Mouse (Mus musculus) forebrain, postnatal 0 days (tissue): ENCODE measurements around the gene Rnf126. TPM values are rescaled to one million over a fixed set of nuclear protein-coding genes. Genes with fewer than 3 reads are reported as not detected.

ENCODE experiments used
- ATAC-seq: fragments of 200-750 bp; cut with Nextera tagmentation; 2 replicates; pipeline ENCODE4 v1.8.0; 2017; ENCODE audit warnings: mild to moderate bottlenecking, moderate library complexity
- DNase-seq: peaks from one replicate; pipeline ENCODE4 v3.0.0-alpha.2; 2015
- H3K27ac ChIP-seq: fragments of 300-500 bp; sonication (generic); 2 replicates; pipeline ENCODE4 v1.5.1; 2014; ENCODE audit warnings: low read depth, mild to moderate bottlenecking, antibody characterized with exemption, low read length, moderate library complexity, mixed read lengths
- H3K27me3 ChIP-seq: fragments of 300-500 bp; sonication (generic); 2 replicates; pipeline ENCODE4 v1.6.1; 2014; ENCODE audit warnings: mild to moderate bottlenecking, low read length, mixed read lengths; ENCODE audit not compliant: insufficient read depth
- H3K36me3 ChIP-seq: fragments of 300-500 bp; sonication (generic); 2 replicates; pipeline ENCODE4 v1.6.1; 2014; ENCODE audit warnings: mild to moderate bottlenecking, moderate library complexity; ENCODE audit not compliant: insufficient read depth
- H3K4me1 ChIP-seq: fragments of 300-500 bp; sonication (generic); 2 replicates; pipeline ENCODE4 v1.6.1; 2014; ENCODE audit warnings: antibody characterized with exemption; ENCODE audit not compliant: insufficient read depth
- H3K4me2 ChIP-seq: fragments of 300-500 bp; sonication (generic); 2 replicates; pipeline ENCODE4 v1.6.1; 2014; ENCODE audit warnings: low read depth, mild to moderate bottlenecking, moderate library complexity
- H3K4me3 ChIP-seq: fragments of 300-500 bp; sonication (generic); 2 replicates; pipeline ENCODE4 v1.5.1; 2014; ENCODE audit warnings: low read depth, low read length, mixed read lengths
- H3K9ac ChIP-seq: fragments of 300-500 bp; sonication (generic); 2 replicates; pipeline ENCODE4 v1.6.1; 2014; ENCODE audit warnings: mild to moderate bottlenecking
- H3K9me3 ChIP-seq: fragments of 300-500 bp; sonication (generic); 2 replicates; pipeline ENCODE4 v1.6.1; 2016; ENCODE audit warnings: low read length
- CTCF ChIP-seq: sonication (generic); IDR thresholded peaks from 2 replicates; pipeline ENCODE4 v1.5.1; 2016; ENCODE audit warnings: antibody characterized with exemption, control low read depth, low read depth
- WGBS: fragments of 180-500 bp; shearing (Covaris S2); extraction: QIAGEN DNeasy Blood & Tissue Kit; methylation state at CpG from one replicate; pipeline ENCODE4 v1.1.7; 2014; 5-methylcytosine and 5-hydroxymethylcytosine counted together
- polyA plus RNA-seq: library from polyadenylated mRNA; unstranded; fragments of >200 nt; fragmentation: Nextera tagmentation; extraction: Ambion mirVana; gene quantifications from 2 replicates; pipeline ENCODE4 v1.2.1, GENCODE M21; 2015
- total RNA-seq: library from RNA; depleted of rRNA; stranded (reverse); fragments of >200 nt; gene quantifications from 2 replicates; pipeline ENCODE4 v1.2.3, GENCODE M21; 2014; rRNA removed

Gene Rnf126
- 54.1 and 88.3 TPM in 2 replicates for total RNA-seq
- polyA plus RNA-seq = 131 and 143 TPM in 2 replicates

GRCm38 (mm10) chr10:79766508-79767325 is at the start of gene Rnf126:
Gene Rnf126, minus strand, starts transcription at chr10:79766952.
- DNase-seq = peak; percentile 98
- H3K9ac ChIP-seq = peak within 1 kb of the TSS; percentile 99
- H3K4me3 ChIP-seq = peak within 1 kb of the TSS; percentile 97
- no peak for TF ChIP-seq CTCF
- ATAC-seq = peak; percentile 85
- WGBS = under 1% methylated on average over 94 of the region's 101 CpGs
- no peaks in the 10 kb centered on the region for H3K9me3 ChIP-seq
- peaks cover 15% of the 10 kb centered on the region; the same call in 1 of the 2 replicates for H3K4me1 ChIP-seq
- H3K36me3 ChIP-seq = peaks cover 8% of the 10 kb centered on the region
- H3K27me3 ChIP-seq = no peaks in the 10 kb centered on the region
- peak within 1 kb of the TSS; percentile 86 for H3K4me2 ChIP-seq
- peak within 1 kb of the TSS; percentile 95 for H3K27ac ChIP-seq

GRCm38 (mm10) chr10:79815671-79816494 is 49.1 kb upstream of the Rnf126 start:
- Histone ChIP-seq H3K27ac (no peak overlapping the region), H3K36me3 (peaks cover 61% of the 10 kb centered on the region), H3K4me1 (no peaks in the 10 kb centered on the region), H3K9me3 (no peaks in the 10 kb centered on the region), H3K27me3 (no peaks in the 10 kb centered on the region), H3K4me2 (no peak overlapping the region), H3K4me3 (no peak overlapping the region), H3K9ac (no peak overlapping the region)
- no peak for TF ChIP-seq CTCF
- DNase-seq (no peak), ATAC-seq (no peak)
- 83% methylated on average over 12 of the region's 12 CpGs for WGBS

- Histone ChIP-seq H3K27me3 (no peaks in the 10 kb centered on the region), H3K27ac (no peak overlapping the region), H3K9me3 (no peaks in the 10 kb centered on the region), H3K9ac (no peak overlapping the region), H3K4me2 (no peak overlapping the region), H3K36me3 (peaks cover 63% of the 10 kb centered on the region), H3K4me1 (no peaks in the 10 kb centered on the region), H3K4me3 (no peak overlapping the region)
- 90% methylated on average over 5 of the region's 5 CpGs for WGBS
- DNase-seq (no peak), ATAC-seq (no peak)
- no peak for TF ChIP-seq CTCF
These were observed 47.6 kb upstream of the Rnf126 start for GRCm38 (mm10) chr10:79814271-79814842.

DNA sequence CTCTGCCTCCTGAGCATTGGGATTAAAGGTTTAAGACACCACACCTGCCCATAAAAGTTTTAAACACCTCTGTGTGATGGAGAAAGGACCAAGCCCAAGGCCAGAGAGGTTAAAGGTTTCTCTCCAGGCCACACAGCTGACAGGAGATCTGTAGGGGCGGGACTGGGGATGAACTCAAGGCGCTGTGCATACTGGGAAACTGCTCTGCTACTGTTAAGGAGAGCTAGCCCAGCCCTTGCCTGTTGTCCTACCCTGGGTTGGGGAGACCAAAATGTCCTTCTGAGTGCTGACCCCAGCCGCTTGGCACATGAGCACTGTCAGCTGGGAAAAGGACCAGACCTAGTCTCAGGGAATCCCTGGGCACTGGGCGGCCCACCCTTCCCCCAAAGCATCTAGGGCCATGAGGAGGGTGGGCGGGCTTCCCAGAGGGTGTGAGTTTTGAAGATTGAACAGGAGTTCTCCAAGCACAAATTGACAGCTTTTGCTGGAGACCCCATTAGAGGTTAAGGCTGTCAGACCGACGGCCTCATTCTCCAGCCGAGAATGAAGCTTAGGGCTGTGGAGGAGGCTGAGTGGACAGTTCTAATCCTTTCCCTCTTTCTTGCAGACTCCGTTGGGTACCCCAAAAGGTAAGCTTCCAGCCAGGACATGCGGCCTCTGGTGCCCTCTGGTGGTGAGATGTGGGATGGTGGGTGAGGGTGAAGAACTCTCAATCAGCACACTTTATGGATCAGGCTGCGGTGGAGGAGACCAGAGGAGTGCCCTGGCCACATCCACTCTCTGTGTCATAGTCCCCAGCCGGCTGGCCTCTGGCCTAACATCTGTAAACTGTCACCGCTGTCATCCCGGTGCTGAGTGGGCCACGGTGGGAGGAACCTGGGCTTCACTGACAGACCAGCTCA is 45.2 kb upstream of the Rnf126 start:
- no peak overlapping the region for H3K4me3 ChIP-seq
- H3K27ac ChIP-seq = no peak overlapping the region
- H3K27me3 ChIP-seq = no peaks in the 10 kb centered on the region
- peak; percentile 91 for DNase-seq
- no peaks in the 10 kb centered on the region for H3K9me3 ChIP-seq
- no peak overlapping the region for H3K9ac ChIP-seq
- WGBS = 30% methylated on average over 15 of the region's 15 CpGs
- H3K36me3 ChIP-seq = peaks cover 72% of the 10 kb centered on the region
- peak; percentile 74 for ATAC-seq
- TF ChIP-seq CTCF = peak; percentile 98
- no peaks in the 10 kb centered on the region for H3K4me1 ChIP-seq
- H3K4me2 ChIP-seq = no peak overlapping the region

GRCm38 (mm10) chr10:79808728-79809127 is 42.0 kb upstream of the Rnf126 start:
- DNase-seq (no peak), ATAC-seq (no peak)
- 88% methylated on average over 11 of the region's 11 CpGs for WGBS
- Histone ChIP-seq H3K9me3 (no peaks in the 10 kb centered on the region), H3K27ac (no peak overlapping the region), H3K9ac (no peak overlapping the region), H3K4me3 (no peak overlapping the region), H3K36me3 (peaks cover 52% of the 10 kb centered on the region), H3K4me1 (peaks cover 9% of the 10 kb centered on the region), H3K27me3 (no peaks in the 10 kb centered on the region), H3K4me2 (no peak overlapping the region)
- TF ChIP-seq CTCF = no peak

GRCm38 (mm10) chr10:79807826-79808225 is 41.1 kb upstream of the Rnf126 start:
- Histone ChIP-seq H3K27me3 (no peaks in the 10 kb centered on the region), H3K27ac (no peak overlapping the region), H3K4me1 (peaks cover 18% of the 10 kb centered on the region), H3K36me3 (peaks cover 47% of the 10 kb centered on the region), H3K9ac (no peak overlapping the region), H3K9me3 (no peaks in the 10 kb centered on the region), H3K4me2 (no peak overlapping the region), H3K4me3 (no peak overlapping the region)
- no peak for TF ChIP-seq CTCF
- ATAC-seq = no peak
- no peak for DNase-seq
- WGBS = 73% methylated on average over 11 of the region's 11 CpGs
